ENCODE assay signal across 28 mouse cellular contexts in genomic region chr17:15620746-15621694, GRCm38 (mm10). TPM values are rescaled to one million over a fixed set of nuclear protein-coding genes. Genes with fewer than 3 reads are reported as not detected.
DNase-seq lines count a peak whose midpoint lies in the region; ATAC-seq lines count a peak whose summit lies in the region.
"Had no signal": no experiment of that assay in that cellular context is flagged by ENCODE, and none has a peak within 500 bp of the region (broad histone marks: within the 10 kb centered on the region; RNA-seq: fewer than 3 reads in every experiment).

No protein-coding gene starts in this region.

- 81% methylated on average over 7 of the region's 7 CpGs for WGBS in midbrain, embryonic 11.5 days
- WGBS in midbrain, embryonic 10.5 days = 85% methylated on average over 7 of the region's 7 CpGs
- 32% methylated on average over 7 of the region's 7 CpGs for WGBS in liver, embryonic 13.5 days (ENCODE audit: insufficient replicate concordance)

- no peak for ATAC-seq in midbrain, embryonic 11.5 days (ENCODE audit: low FRiP score)
- peak; percentile 77 for ATAC-seq in liver, embryonic 13.5 days (ENCODE audit: low read depth)
- ATAC-seq: forebrain, embryonic 15.5 days; hindbrain, postnatal 0 days; intestine, embryonic 15.5 days; midbrain, embryonic 15.5 days had no signal

- H3K9me3 ChIP-seq in midbrain, embryonic 11.5 days (ENCODE audit: control insufficient read depth, low read length) = no peaks in the 10 kb centered on the region
- H3K9me3 ChIP-seq in midbrain, embryonic 10.5 days (replicated peaks) = no peaks in the 10 kb centered on the region
- no peaks in the 10 kb centered on the region for H3K9me3 ChIP-seq in liver, embryonic 13.5 days (replicated peaks)
- H3K9me3 ChIP-seq: embryonic facial prominence, embryonic 12.5 days; forebrain, embryonic 15.5 days; hindbrain, embryonic 12.5 days; intestine, embryonic 15.5 days; midbrain, embryonic 15.5 days; neural tube, embryonic 15.5 days had no signal

- H3K27me3 ChIP-seq in midbrain, embryonic 11.5 days (ENCODE audit: control insufficient read depth, insufficient read depth, low read length) = no peaks in the 10 kb centered on the region
- H3K27me3 ChIP-seq in midbrain, embryonic 10.5 days (ENCODE audit: low read depth, poor library complexity, severe bottlenecking) = no peaks in the 10 kb centered on the region
- H3K27me3 ChIP-seq in liver, embryonic 13.5 days = no peaks in the 10 kb centered on the region
- H3K27me3 ChIP-seq: embryonic facial prominence, embryonic 12.5 days; forebrain, embryonic 15.5 days; hindbrain, embryonic 12.5 days; intestine, embryonic 15.5 days; midbrain, embryonic 15.5 days; neural tube, embryonic 15.5 days had no signal

- H3K9ac ChIP-seq in midbrain, embryonic 11.5 days (ENCODE audit: low read length) = no peak overlapping the region
- no peak overlapping the region for H3K9ac ChIP-seq in liver, embryonic 13.5 days
- H3K9ac ChIP-seq: embryonic facial prominence, embryonic 12.5 days; forebrain, embryonic 15.5 days; hindbrain, embryonic 12.5 days; intestine, embryonic 15.5 days; lung, embryonic 14.5 days; midbrain, embryonic 15.5 days; neural tube, embryonic 15.5 days had no signal

- no peak overlapping the region for H3K27ac ChIP-seq in midbrain, embryonic 11.5 days (ENCODE audit: low read depth, low read length)
- H3K27ac ChIP-seq in midbrain, embryonic 10.5 days (replicated peaks) = no peak overlapping the region
- H3K27ac ChIP-seq in liver, embryonic 13.5 days = no peak overlapping the region
- H3K27ac ChIP-seq: embryonic facial prominence, embryonic 12.5 days; forebrain, embryonic 15.5 days; hindbrain, embryonic 12.5 days; hindbrain, postnatal 0 days; intestine, embryonic 15.5 days; layer of hippocampus, adult 2 months; midbrain, embryonic 15.5 days; neural tube, embryonic 15.5 days had no signal

- H3K36me3 ChIP-seq in midbrain, embryonic 11.5 days (ENCODE audit: control insufficient read depth, insufficient read depth, low read length) = no peaks in the 10 kb centered on the region
- no peaks in the 10 kb centered on the region for H3K36me3 ChIP-seq in midbrain, embryonic 10.5 days
- H3K36me3 ChIP-seq in liver, embryonic 13.5 days = no peaks in the 10 kb centered on the region
- H3K36me3 ChIP-seq: embryonic facial prominence, embryonic 12.5 days; forebrain, embryonic 15.5 days; hindbrain, embryonic 12.5 days; intestine, embryonic 15.5 days; midbrain, embryonic 15.5 days; neural tube, embryonic 15.5 days had no signal

- no peaks in the 10 kb centered on the region for H3K4me1 ChIP-seq in midbrain, embryonic 11.5 days (ENCODE audit: control insufficient read depth, insufficient read depth, low read length)
- H3K4me1 ChIP-seq in midbrain, embryonic 10.5 days = no peaks in the 10 kb centered on the region
- H3K4me1 ChIP-seq in liver, embryonic 13.5 days (replicated peaks) = peaks cover 16% of the 10 kb centered on the region
- H3K4me1 ChIP-seq: embryonic facial prominence, embryonic 12.5 days; forebrain, embryonic 15.5 days; hindbrain, embryonic 12.5 days; intestine, embryonic 15.5 days; midbrain, embryonic 15.5 days; neural tube, embryonic 15.5 days had no signal

- no peak overlapping the region for H3K4me3 ChIP-seq in midbrain, embryonic 11.5 days (ENCODE audit: low read depth, low read length)
- H3K4me3 ChIP-seq in midbrain, embryonic 10.5 days = no peak overlapping the region
- H3K4me3 ChIP-seq in liver, embryonic 13.5 days (replicated peaks) = no peak overlapping the region
- H3K4me3 ChIP-seq: embryonic facial prominence, embryonic 12.5 days; forebrain, embryonic 15.5 days; hindbrain, embryonic 12.5 days; intestine, embryonic 15.5 days; layer of hippocampus, adult 2 months; midbrain, embryonic 15.5 days; neural tube, embryonic 15.5 days had no signal

- H3K4me2 ChIP-seq in midbrain, embryonic 11.5 days = no peak overlapping the region
- H3K4me2 ChIP-seq in liver, embryonic 13.5 days = peak overlapping the region; percentile 11
- H3K4me2 ChIP-seq: embryonic facial prominence, embryonic 12.5 days; forebrain, embryonic 15.5 days; heart, embryonic 11.5 days; hindbrain, embryonic 12.5 days; intestine, embryonic 15.5 days; lung, embryonic 14.5 days; midbrain, embryonic 15.5 days; neural tube, embryonic 15.5 days had no signal

- peak; percentile 73 for DNase-seq in midbrain, embryonic 11.5 days (ENCODE audit: low spot score, missing footprints)
- no peak for DNase-seq in midbrain, embryonic 10.5 days (ENCODE audit: low spot score)
- peak; percentile 19 for DNase-seq in c-Kit-negative CD71-positive TER-119-positive erythroid progenitor cells, embryonic 14.5 days (ENCODE audit: low read depth, low spot score)
- peak; percentile 26 for DNase-seq in liver, embryonic 13.5 days
- DNase-seq in lung, postnatal 4 days = no peak
- DNase-seq in layer of hippocampus, postnatal 36 days = no peak
- DNase-seq in cerebellum, adult 18-20 months = no peak
- DNase-seq: adrenal gland, postnatal 10 days; cerebellum, adult 8-10 months; cerebellum, postnatal 25 days; gastrocnemius, postnatal 25 days; heart, adult 18-20 months; heart, postnatal 36 days; kidney, adult 2 months; kidney, postnatal 36 days; lung, embryonic 14.5 days; right cerebral cortex, adult 18-20 months; spleen, adult 18-20 months; thymus, postnatal 14 days had no signal

RNA-seq across cellular contexts. Expression of gene Prdm9, which starts 56.9 kb away (rescaled TPM):
- polyA plus RNA-seq in midbrain, embryonic 11.5 days (2014; fragmentation: Nextera tagmentation; extraction: Ambion mirVana) = 0.66 and 2.0 TPM in 2 replicates
- polyA plus RNA-seq in midbrain, embryonic 10.5 days (2016; fragmentation: Nextera tagmentation; extraction: Ambion mirVana) = 3.6 and 3.7 TPM in 2 replicates
- 0.51 and 0.55 TPM in 2 replicates for polyA plus RNA-seq in liver, embryonic 13.5 days (2015; fragmentation: Nextera tagmentation; extraction: Ambion mirVana)
- total RNA-seq in layer of hippocampus, postnatal 36 days (2021) = 1 to 10 TPM; 3.6 to 4.0 TPM

Comparison
In these comparisons a context has a peak if more than half of its experiments do, and no peak if none do; other contexts are left out.
1. DNase-seq: peak in midbrain, embryonic 11.5 days (single experiment), c-Kit-negative CD71-positive TER-119-positive erythroid progenitor cells, embryonic 14.5 days (single experiment) and liver, embryonic 13.5 days (single experiment); none in midbrain, embryonic 10.5 days (single experiment), lung, postnatal 4 days (0 of 2), layer of hippocampus, postnatal 36 days (0 of 2) and cerebellum, adult 18-20 months (0 of 2).